Mouse (Mus musculus) heart, postnatal 0 days (tissue): Measurements from ENCODE around the gene Cep350. TPM values are rescaled to one million over a fixed set of nuclear protein-coding genes. Genes with fewer than 3 reads are reported as not detected.
"Not testable (repeated sequence)": the region's sequence is repeated elsewhere in the genome, so short reads cannot be mapped to it uniquely, and the experiment has no call there.

Source experiments
- ATAC-seq: fragments of 200-750 bp; cut with Nextera tagmentation; 2 replicates; pipeline ENCODE4 v1.8.0; 2017; ENCODE audit warnings: low read depth, moderate number of reproducible peaks, moderate library complexity; ENCODE audit not compliant: insufficient read depth
- DNase-seq: peaks from one replicate; pipeline ENCODE4 v3.0.0-alpha.2; 2016; ENCODE audit warnings: low spot score
- H3K27ac ChIP-seq: fragments of 300-500 bp; sonication (generic); 2 replicates; pipeline ENCODE4 v1.5.1; 2014; ENCODE audit warnings: low read depth, mild to moderate bottlenecking
- H3K27me3 ChIP-seq: fragments of 300-500 bp; sonication (generic); 2 replicates; pipeline ENCODE4 v1.6.1; 2014; ENCODE audit warnings: low read length, mixed read lengths; ENCODE audit not compliant: control insufficient read depth, insufficient read depth
- H3K36me3 ChIP-seq: fragments of 300-500 bp; sonication (generic); replicated peaks from 2 replicates; pipeline ENCODE4 v1.6.1; 2014; ENCODE audit warnings: low read length, mixed read lengths; ENCODE audit not compliant: control insufficient read depth, insufficient read depth
- H3K4me1 ChIP-seq: fragments of 300-500 bp; sonication (generic); 2 replicates; pipeline ENCODE4 v1.6.1; 2014; ENCODE audit warnings: antibody characterized with exemption; ENCODE audit not compliant: control insufficient read depth, insufficient read depth
- H3K4me2 ChIP-seq: fragments of 300-500 bp; sonication (generic); 2 replicates; pipeline ENCODE4 v1.6.1; 2014; ENCODE audit warnings: low read depth, mild to moderate bottlenecking, low read length, moderate library complexity
- H3K4me3 ChIP-seq: fragments of 300-500 bp; sonication (generic); 2 replicates; pipeline ENCODE4 v1.5.1; 2014; ENCODE audit warnings: low read depth, low read length
- H3K9ac ChIP-seq: fragments of 300-500 bp; sonication (generic); replicated peaks from 2 replicates; pipeline ENCODE4 v1.6.1; 2014; ENCODE audit warnings: low read depth, low read length, mixed read lengths
- H3K9me3 ChIP-seq: fragments of 300-500 bp; sonication (generic); replicated peaks from 2 replicates; pipeline ENCODE4 v1.6.1; 2016; ENCODE audit warnings: low read length; ENCODE audit not compliant: control insufficient read depth
- CTCF ChIP-seq: IDR thresholded peaks from 2 replicates; pipeline ENCODE4 v1.5.1; 2016; ENCODE audit warnings: antibody characterized with exemption, control low read depth, low read depth
- EP300 ChIP-seq: IDR thresholded peaks from 2 replicates; pipeline ENCODE4 v1.6.1; 2016; ENCODE audit warnings: antibody characterized with exemption, low read depth
- whole genome bisulfite sequencing: fragments of 180-500 bp; shearing (Covaris S2); extraction: QIAGEN DNeasy Blood & Tissue Kit; methylation state at CpG from one replicate; pipeline ENCODE4 v1.1.7; 2014; 5-methylcytosine and 5-hydroxymethylcytosine counted together
- polyA plus RNA-seq: library from polyadenylated mRNA; unstranded; fragments of >200 nt; fragmentation: Nextera tagmentation; extraction: Ambion mirVana; gene quantifications from 2 replicates; pipeline ENCODE4 v1.2.1, GENCODE M21; 2015
- total RNA-seq: library from RNA; depleted of rRNA; stranded (reverse); fragments of >200 nt; gene quantifications from 2 replicates; pipeline ENCODE4 v1.2.3, GENCODE M21; 2014; ENCODE audit warnings: low replicate concordance

Gene Cep350
- total and polyA plus RNA-seq, 2 experiments from 2014 or later, result 5.7 to 11.1 TPM

DNA sequence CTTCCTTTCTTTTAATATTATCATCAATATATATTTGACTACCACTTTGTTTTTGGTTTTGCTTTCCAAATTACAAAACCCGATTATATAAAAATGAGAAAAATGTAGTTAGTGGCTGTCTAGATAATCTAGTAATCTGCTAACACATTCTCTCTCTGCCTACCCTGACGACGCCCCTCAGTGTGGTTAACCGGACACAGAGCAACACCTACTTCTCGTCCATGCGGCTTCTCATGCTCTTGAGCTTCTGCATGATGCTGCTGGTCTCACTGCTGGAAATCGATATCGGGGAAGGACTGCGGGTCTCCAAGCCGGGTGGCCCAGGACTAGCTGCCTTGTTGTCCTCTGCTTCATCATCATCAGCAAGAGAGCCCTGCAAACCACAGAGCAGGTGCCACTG is 78.7 kb downstream of the Cep350 start:
- TF ChIP-seq EP300 (no peak), CTCF (no peak)
- WGBS, result 92% methylated on average over 10 of the region's 10 CpGs
- H3K9me3 ChIP-seq, result no peaks in the 10 kb centered on the region
- H3K27me3 ChIP-seq, result no peaks in the 10 kb centered on the region
- no peak overlapping the region for H3K9ac ChIP-seq
- no peak overlapping the region for H3K27ac ChIP-seq
- H3K4me3 ChIP-seq, result no peak overlapping the region
- ATAC-seq (no peak), DNase-seq (no peak)
- H3K4me2 ChIP-seq, result no peak overlapping the region
- peaks cover 75% of the 10 kb centered on the region for H3K36me3 ChIP-seq
- H3K4me1 ChIP-seq, result no peaks in the 10 kb centered on the region

DNA sequence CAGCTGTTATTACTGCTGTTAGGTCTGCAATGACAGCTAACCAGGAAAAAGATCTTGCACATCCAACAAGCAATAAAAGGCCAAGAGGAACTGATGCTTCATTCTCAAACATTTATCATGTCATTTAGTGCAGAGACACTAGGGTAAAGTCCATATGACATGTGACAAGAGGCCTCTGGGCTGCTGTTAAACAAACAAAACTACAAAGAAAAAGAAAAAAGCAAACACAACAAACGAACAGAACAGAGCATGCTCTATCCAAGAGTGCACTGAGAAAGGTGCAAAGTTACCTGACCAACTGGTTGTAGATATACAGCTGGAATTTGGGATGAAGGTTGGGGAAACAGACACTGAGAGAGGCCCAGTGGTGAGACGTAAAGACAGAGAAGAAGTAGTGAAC is 86.2 kb downstream of the Cep350 start:
- no peaks in the 10 kb centered on the region for H3K4me1 ChIP-seq
- no peak overlapping the region for H3K4me2 ChIP-seq
- H3K9ac ChIP-seq, result no peak overlapping the region
- TF ChIP-seq EP300 (no peak), CTCF (no peak)
- no peak overlapping the region for H3K4me3 ChIP-seq
- 84% methylated on average over 2 of the region's 2 CpGs for WGBS
- no peaks in the 10 kb centered on the region for H3K27me3 ChIP-seq
- DNase-seq (no peak), ATAC-seq (no peak)
- no peak overlapping the region for H3K27ac ChIP-seq
- H3K36me3 ChIP-seq, result peaks cover 64% of the 10 kb centered on the region
- no peaks in the 10 kb centered on the region for H3K9me3 ChIP-seq

DNA sequence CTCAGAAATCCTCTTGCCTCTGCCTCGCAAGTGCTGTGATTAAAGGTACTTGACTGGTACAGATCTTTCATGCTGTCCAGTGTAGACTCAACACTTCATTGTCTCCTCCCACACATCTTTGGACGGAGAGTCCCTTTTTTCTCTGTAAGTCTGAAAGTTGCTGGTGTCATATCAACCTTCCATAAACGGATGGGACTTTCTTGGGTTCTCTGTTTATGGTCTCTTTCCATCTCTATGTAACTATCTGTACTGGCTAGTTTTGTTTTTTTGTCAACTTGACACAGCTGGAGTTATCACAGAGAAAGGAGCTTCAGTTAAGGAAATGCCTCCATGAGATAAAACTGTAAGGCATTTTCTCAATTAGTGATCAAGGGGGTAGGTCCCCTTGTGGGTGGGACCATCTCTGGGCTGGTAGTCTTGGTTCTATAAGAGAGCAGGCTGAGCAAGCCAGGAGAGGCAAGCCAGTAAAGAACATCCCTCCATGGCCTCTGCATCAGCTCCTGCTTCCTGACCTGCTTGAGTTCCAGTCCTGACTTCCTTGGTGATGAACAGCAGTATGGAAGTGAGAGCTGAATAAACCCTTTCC is 90.3 kb downstream of the Cep350 start:
- not testable (repeated sequence) for H3K27me3 ChIP-seq, H3K9ac ChIP-seq, H3K4me3 ChIP-seq, H3K9me3 ChIP-seq, DNase-seq, ATAC-seq, H3K27ac ChIP-seq, H3K4me1 ChIP-seq, H3K4me2 ChIP-seq
- H3K36me3 ChIP-seq, result peaks cover 67% of the 10 kb centered on the region
- 79% methylated on average over 3 of the region's 3 CpGs for WGBS

DNA sequence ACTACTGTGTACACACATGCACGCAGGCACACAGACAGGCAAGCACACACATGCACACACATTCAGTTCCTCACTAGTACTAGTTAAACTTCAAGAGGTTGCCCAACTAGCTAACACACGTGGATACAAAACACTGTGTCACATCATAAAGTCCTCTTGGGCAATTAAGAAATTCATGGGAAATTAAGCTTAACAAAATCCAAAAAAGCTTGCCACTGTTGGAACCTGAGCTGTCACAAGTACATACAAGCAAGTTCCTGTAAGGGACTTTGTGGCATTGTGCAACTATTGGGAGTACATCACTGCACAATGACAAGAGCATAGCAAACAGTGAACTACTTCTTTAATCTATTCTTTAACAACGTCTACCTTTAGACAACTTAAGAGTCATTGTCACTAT is 93.5 kb downstream of the Cep350 start:
- Histone ChIP-seq H3K4me1 (no peaks in the 10 kb centered on the region), H3K9me3 (no peaks in the 10 kb centered on the region), H3K4me2 (no peak overlapping the region), H3K4me3 (no peak overlapping the region), H3K27ac (no peak overlapping the region), H3K9ac (no peak overlapping the region), H3K36me3 (peaks cover 67% of the 10 kb centered on the region), H3K27me3 (no peaks in the 10 kb centered on the region)
- 87% methylated on average over 3 of the region's 3 CpGs for WGBS
- DNase-seq (no peak), ATAC-seq (no peak)
- no peak for TF ChIP-seq EP300
- TF ChIP-seq CTCF, result no peak

DNA sequence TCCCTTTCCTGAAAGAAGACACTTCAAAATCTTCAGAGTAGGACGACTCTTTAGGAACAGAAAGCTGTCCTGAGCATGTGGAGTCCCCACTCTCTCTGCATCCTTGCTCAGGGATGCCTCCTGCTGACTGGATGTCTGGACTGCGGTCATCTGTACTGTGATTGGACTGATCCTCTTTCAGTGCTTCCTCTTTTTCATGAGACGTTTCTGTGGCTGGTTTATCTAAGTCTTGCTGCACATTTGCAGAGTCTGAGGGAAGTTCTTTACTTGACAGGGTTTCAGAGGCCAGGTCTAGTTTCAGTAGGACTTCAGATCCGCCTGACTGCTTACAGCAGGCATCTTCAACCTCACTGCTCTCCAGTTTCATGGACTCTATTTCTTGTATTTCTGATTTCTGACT is 110.1 kb downstream of the Cep350 start:
- ATAC-seq (no peak), DNase-seq (no peak)
- no peaks in the 10 kb centered on the region for H3K27me3 ChIP-seq
- H3K4me3 ChIP-seq, result no peak overlapping the region
- H3K4me1 ChIP-seq, result no peaks in the 10 kb centered on the region
- H3K9ac ChIP-seq, result no peak overlapping the region
- H3K9me3 ChIP-seq, result no peaks in the 10 kb centered on the region
- 69% methylated on average over 4 of the region's 4 CpGs for WGBS
- TF ChIP-seq CTCF, result 0 out of 2 replicates have a peak, but pooled peaks have one; percentile 21
- no peak for TF ChIP-seq EP300
- H3K36me3 ChIP-seq, result peaks cover 85% of the 10 kb centered on the region
- H3K4me2 ChIP-seq, result no peak overlapping the region
- H3K27ac ChIP-seq, result no peak overlapping the region
